Mouse (Mus musculus): ENCODE results near the gene Leng1. TPM values are rescaled to one million over a fixed set of nuclear protein-coding genes. Genes with fewer than 3 reads are reported as not detected.
"Not testable (repeated sequence)": the region's sequence is repeated elsewhere in the genome, so short reads cannot be mapped to it uniquely, and the experiment has no call there.

Gene Leng1
- polyA plus RNA-seq, 1 experiment from 2014 or later, result 14.6 TPM

- DNase-seq (ENCODE audit: low spot score), result no peak
- H3K4me2 ChIP-seq (ENCODE audit: low read depth, severe bottlenecking), result peak overlapping the region; percentile 86
- ATAC-seq (ENCODE audit: insufficient number of reproducible peaks, low FRiP score, low TSS enrichment, low read depth), result no peak
- peak overlapping the region; percentile 90 for H3K4me3 ChIP-seq (ENCODE audit: low read depth, low read length)
- 0 out of 2 replicates have a peak overlapping the region, but pooled peaks have one; percentile 5 for H3K9ac ChIP-seq (ENCODE audit: low read length)
- no peaks in the 10 kb centered on the region for H3K27me3 ChIP-seq (ENCODE audit: control insufficient read depth, insufficient read depth, low read length)
- 66% methylated on average over 11 of the region's 11 CpGs for WGBS
- H3K4me1 ChIP-seq (ENCODE audit: control insufficient read depth, insufficient read depth, low read length), result peaks cover 3% of the 10 kb centered on the region; the same call in 1 of the 2 replicates
- no peak overlapping the region for H3K27ac ChIP-seq (replicated peaks; ENCODE audit: low read depth, low read length)
- peaks cover 14% of the 10 kb centered on the region for H3K36me3 ChIP-seq (ENCODE audit: control insufficient read depth, insufficient read depth, low read length)
- H3K9me3 ChIP-seq (ENCODE audit: control insufficient read depth, low read length), result no peaks in the 10 kb centered on the region
Measured at GRCm38 (mm10) chr7:3706343-3706934, 40.8 kb upstream of the Leng1 start.

DNA sequence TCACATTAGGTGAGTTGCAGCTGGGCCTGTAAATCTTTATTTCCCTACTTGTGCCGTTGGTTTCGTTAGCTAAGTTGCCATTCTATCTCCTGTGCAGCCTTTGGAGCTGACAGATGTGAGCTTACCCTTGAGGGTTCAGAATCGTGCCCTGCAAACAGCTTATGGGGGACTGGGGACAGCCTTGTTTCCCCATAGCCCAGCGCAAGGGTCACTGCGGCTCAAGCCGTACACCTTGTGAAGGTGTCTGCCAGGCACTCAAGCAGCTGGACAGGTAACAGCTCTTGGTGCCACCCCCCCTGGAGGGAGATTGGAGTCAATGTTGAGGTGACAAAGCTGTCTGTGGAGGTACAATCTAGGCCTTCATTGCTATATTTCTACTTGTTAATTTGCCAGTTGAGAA is 40.3 kb upstream of the Leng1 start:
- H3K9me3 ChIP-seq (ENCODE audit: control insufficient read depth, low read length), result no peaks in the 10 kb centered on the region
- H3K27me3 ChIP-seq (ENCODE audit: control insufficient read depth, insufficient read depth, low read length), result no peaks in the 10 kb centered on the region
- DNase-seq (ENCODE audit: low spot score) (peak; percentile 23), ATAC-seq (ENCODE audit: insufficient number of reproducible peaks, low FRiP score, low TSS enrichment, low read depth) (no peak)
- peak overlapping the region; percentile 86 for H3K4me2 ChIP-seq (ENCODE audit: low read depth, severe bottlenecking)
- no peak overlapping the region for H3K27ac ChIP-seq (replicated peaks; ENCODE audit: low read depth, low read length)
- H3K36me3 ChIP-seq (ENCODE audit: control insufficient read depth, insufficient read depth, low read length), result peaks cover 14% of the 10 kb centered on the region
- peak overlapping the region; percentile 90 for H3K4me3 ChIP-seq (ENCODE audit: low read depth, low read length)
- H3K9ac ChIP-seq (ENCODE audit: low read length), result peak overlapping the region; percentile 94
- peaks cover 3% of the 10 kb centered on the region; the same call in 1 of the 2 replicates for H3K4me1 ChIP-seq (ENCODE audit: control insufficient read depth, insufficient read depth, low read length)
- WGBS, result 39% methylated on average over 6 of the region's 6 CpGs

- peaks cover 14% of the 10 kb centered on the region for H3K36me3 ChIP-seq (ENCODE audit: control insufficient read depth, insufficient read depth, low read length)
- H3K4me3 ChIP-seq (ENCODE audit: low read depth, low read length), result peak overlapping the region; percentile 90
- ATAC-seq (ENCODE audit: insufficient number of reproducible peaks, low FRiP score, low TSS enrichment, low read depth); H3K9me3 ChIP-seq (ENCODE audit: control insufficient read depth, low read length); H3K27me3 ChIP-seq (ENCODE audit: control insufficient read depth, insufficient read depth, low read length); H3K4me1 ChIP-seq (ENCODE audit: control insufficient read depth, insufficient read depth, low read length): not testable (repeated sequence)
- WGBS, result under 1% methylated on average over 6 of the region's 7 CpGs
- H3K9ac ChIP-seq (ENCODE audit: low read length), result peak overlapping the region; percentile 94
- peak overlapping the region; percentile 86 for H3K4me2 ChIP-seq (ENCODE audit: low read depth, severe bottlenecking)
- peak; percentile 24 for DNase-seq (ENCODE audit: low spot score)
- H3K27ac ChIP-seq (replicated peaks; ENCODE audit: low read depth, low read length), result 0 out of 2 replicates have a peak overlapping the region, but pooled peaks have one; percentile 12
Measured at GRCm38 (mm10) chr7:3705461-3705860, 39.8 kb upstream of the Leng1 start.

DNA sequence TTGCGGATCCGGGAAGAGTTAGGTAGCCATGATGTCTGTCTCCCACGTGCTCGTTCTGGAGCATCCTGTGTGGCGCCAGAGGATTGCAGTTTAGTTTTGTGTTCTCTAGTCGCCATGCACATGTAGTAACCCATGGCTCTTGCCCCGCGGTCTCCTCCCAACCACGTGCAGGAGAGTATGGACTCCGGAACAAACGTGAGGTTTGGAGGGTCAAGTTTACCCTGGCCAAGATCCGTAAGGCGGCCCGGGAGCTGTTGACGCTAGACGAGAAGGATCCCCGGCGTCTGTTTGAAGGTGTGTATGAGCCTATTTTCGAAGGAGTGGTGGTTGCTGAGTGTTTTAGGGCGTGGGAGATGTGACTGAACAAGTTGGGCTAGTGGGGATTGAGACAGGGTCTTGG is 38.8 kb upstream of the Leng1 start:
- Histone ChIP-seq H3K4me1 (ENCODE audit: control insufficient read depth, insufficient read depth, low read length) (peaks cover 3% of the 10 kb centered on the region; the same call in 1 of the 2 replicates), H3K9ac (ENCODE audit: low read length) (peak overlapping the region; percentile 94), H3K27me3 (ENCODE audit: control insufficient read depth, insufficient read depth, low read length) (no peaks in the 10 kb centered on the region), H3K36me3 (ENCODE audit: control insufficient read depth, insufficient read depth, low read length) (peaks cover 14% of the 10 kb centered on the region), H3K4me3 (ENCODE audit: low read depth, low read length) (peak overlapping the region; percentile 90), H3K27ac (replicated peaks; ENCODE audit: low read depth, low read length) (peak overlapping the region; percentile 80; the same call in 1 of the 2 replicates), H3K4me2 (ENCODE audit: low read depth, severe bottlenecking) (peak overlapping the region; percentile 86), H3K9me3 (ENCODE audit: control insufficient read depth, low read length) (no peaks in the 10 kb centered on the region)
- ATAC-seq (ENCODE audit: insufficient number of reproducible peaks, low FRiP score, low TSS enrichment, low read depth) (no peak; the same call in 1 of the 2 replicates), DNase-seq (ENCODE audit: low spot score) (no peak)
- under 1% methylated on average over 20 of the region's 20 CpGs for WGBS

- Histone ChIP-seq H3K27me3 (ENCODE audit: control insufficient read depth, insufficient read depth, low read length) (no peaks in the 10 kb centered on the region), H3K4me1 (ENCODE audit: control insufficient read depth, insufficient read depth, low read length) (peaks cover 3% of the 10 kb centered on the region; the same call in 1 of the 2 replicates), H3K36me3 (ENCODE audit: control insufficient read depth, insufficient read depth, low read length) (peaks cover 16% of the 10 kb centered on the region), H3K4me2 (ENCODE audit: low read depth, severe bottlenecking) (peak within 1 kb of the TSS; percentile 86), H3K9me3 (ENCODE audit: control insufficient read depth, low read length) (no peaks in the 10 kb centered on the region), H3K4me3 (ENCODE audit: low read depth, low read length) (peak within 1 kb of the TSS; percentile 90), H3K9ac (ENCODE audit: low read length) (peak within 1 kb of the TSS; percentile 94), H3K27ac (replicated peaks; ENCODE audit: low read depth, low read length) (peak within 1 kb of the TSS; percentile 80)
- ATAC-seq (ENCODE audit: insufficient number of reproducible peaks, low FRiP score, low TSS enrichment, low read depth), result peak; percentile 91
- peak; percentile 98 for DNase-seq (ENCODE audit: low spot score)
- WGBS, result 2% methylated on average over 42 of the region's 42 CpGs
Measured at GRCm38 (mm10) chr7:3703879-3704441, 38.3 kb upstream of the Leng1 start, which contains the start of gene Rps9. Gene Rps9 (plus strand): TSS chr7:3703993.

DNA sequence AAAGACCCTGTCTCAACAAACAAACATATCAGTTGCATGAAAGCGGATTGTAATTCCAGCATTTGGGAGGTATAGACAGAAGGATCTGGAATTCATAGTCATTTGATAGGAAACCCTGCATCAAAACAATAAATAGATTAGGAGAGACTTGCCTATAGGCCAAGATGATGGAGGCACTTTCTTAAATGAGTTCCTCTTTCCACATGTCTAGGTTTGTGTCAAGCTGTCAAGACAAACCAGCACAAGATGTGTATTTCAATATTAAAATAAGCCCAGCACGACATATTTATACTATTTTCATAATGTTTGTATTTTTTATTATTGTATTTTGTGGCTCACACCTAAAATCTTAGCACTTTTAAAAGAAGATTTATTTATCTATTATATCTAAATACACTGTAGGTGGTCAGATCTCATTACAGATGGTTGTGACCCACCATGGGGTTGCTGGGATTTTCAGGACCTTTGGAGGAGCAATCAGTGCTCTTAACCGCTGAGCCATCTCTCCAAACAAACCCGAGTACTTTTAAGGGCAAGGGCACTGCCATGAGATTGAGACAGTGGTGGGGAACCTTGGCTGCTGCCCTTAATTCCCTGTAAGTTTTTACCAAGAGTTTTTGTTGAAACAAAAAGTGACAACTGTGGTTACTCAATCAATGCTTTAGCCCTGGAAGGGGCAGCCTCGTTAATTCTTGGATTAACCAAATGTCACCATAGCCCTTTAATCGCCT is 37.7 kb upstream of the Leng1 start:
- peaks cover 3% of the 10 kb centered on the region; the same call in 1 of the 2 replicates for H3K4me1 ChIP-seq (ENCODE audit: control insufficient read depth, insufficient read depth, low read length)
- H3K27ac ChIP-seq (replicated peaks; ENCODE audit: low read depth, low read length), result 0 out of 2 replicates have a peak overlapping the region, but pooled peaks have one; percentile 16
- WGBS, result 21% methylated on average over 6 of the region's 6 CpGs
- H3K27me3 ChIP-seq (ENCODE audit: control insufficient read depth, insufficient read depth, low read length), result no peaks in the 10 kb centered on the region
- H3K9ac ChIP-seq (ENCODE audit: low read length), result peak overlapping the region; percentile 94
- ATAC-seq (ENCODE audit: insufficient number of reproducible peaks, low FRiP score, low TSS enrichment, low read depth) (peak; percentile 50), DNase-seq (ENCODE audit: low spot score) (no peak)
- H3K4me2 ChIP-seq (ENCODE audit: low read depth, severe bottlenecking), result peak overlapping the region; percentile 41
- peak overlapping the region; percentile 90 for H3K4me3 ChIP-seq (ENCODE audit: low read depth, low read length)
- peaks cover 22% of the 10 kb centered on the region for H3K36me3 ChIP-seq (ENCODE audit: control insufficient read depth, insufficient read depth, low read length)
- no peaks in the 10 kb centered on the region for H3K9me3 ChIP-seq (ENCODE audit: control insufficient read depth, low read length)

- Histone ChIP-seq H3K9me3 (ENCODE audit: control insufficient read depth, low read length) (no peaks in the 10 kb centered on the region), H3K4me3 (ENCODE audit: low read depth, low read length) (no peak overlapping the region), H3K36me3 (ENCODE audit: control insufficient read depth, insufficient read depth, low read length) (peaks cover 13% of the 10 kb centered on the region; the same call in 1 of the 2 replicates), H3K27ac (replicated peaks; ENCODE audit: low read depth, low read length) (no peak overlapping the region), H3K9ac (ENCODE audit: low read length) (no peak overlapping the region), H3K27me3 (ENCODE audit: control insufficient read depth, insufficient read depth, low read length) (no peaks in the 10 kb centered on the region), H3K4me2 (ENCODE audit: low read depth, severe bottlenecking) (no peak overlapping the region), H3K4me1 (ENCODE audit: control insufficient read depth, insufficient read depth, low read length) (0 out of 2 replicates have a peak, but pooled peaks cover 8% of the 10 kb centered on the region)
- ATAC-seq (ENCODE audit: insufficient number of reproducible peaks, low FRiP score, low TSS enrichment, low read depth), result no peak
- WGBS, result 94% methylated on average over 6 of the region's 6 CpGs
- DNase-seq (ENCODE audit: low spot score), result no peak
Measured at GRCm38 (mm10) chr7:3698471-3698870, 32.8 kb upstream of the Leng1 start.

DNA sequence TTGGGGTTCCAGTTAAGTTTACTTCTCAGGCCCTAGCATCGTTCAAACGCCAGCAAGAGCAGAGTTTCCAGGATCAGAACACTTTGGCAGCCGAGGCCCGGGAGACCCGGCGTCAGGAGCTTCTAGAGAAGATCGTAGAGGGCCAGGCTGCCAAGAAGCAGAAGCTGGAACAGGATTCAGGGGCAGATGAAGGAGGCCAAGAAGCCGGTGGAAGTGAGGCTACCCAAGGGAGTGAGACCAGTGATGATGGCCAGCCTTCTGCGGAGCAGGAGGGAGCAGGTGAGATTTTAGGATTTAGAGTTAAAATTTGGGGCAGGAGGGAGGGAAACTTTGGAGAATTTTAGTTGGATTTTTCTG is 29.3 kb upstream of the Leng1 start:
- DNase-seq (ENCODE audit: low spot score), result peak; percentile 29
- H3K9me3 ChIP-seq (ENCODE audit: control insufficient read depth, low read length); ATAC-seq (ENCODE audit: insufficient number of reproducible peaks, low FRiP score, low TSS enrichment, low read depth); H3K27me3 ChIP-seq (ENCODE audit: control insufficient read depth, insufficient read depth, low read length): not testable (repeated sequence)
- WGBS, result 5% methylated on average over 9 of the region's 9 CpGs
- Histone ChIP-seq H3K4me1 (ENCODE audit: control insufficient read depth, insufficient read depth, low read length) (peaks cover 15% of the 10 kb centered on the region; the same call in 1 of the 2 replicates), H3K4me2 (ENCODE audit: low read depth, severe bottlenecking) (peak overlapping the region; percentile 87), H3K4me3 (ENCODE audit: low read depth, low read length) (peak overlapping the region; percentile 67), H3K36me3 (ENCODE audit: control insufficient read depth, insufficient read depth, low read length) (peaks cover 13% of the 10 kb centered on the region; the same call in 1 of the 2 replicates), H3K27ac (replicated peaks; ENCODE audit: low read depth, low read length) (peak overlapping the region; percentile 93), H3K9ac (ENCODE audit: low read length) (peak overlapping the region; percentile 84)
